ENCODE assay signal across 9 mouse cellular contexts in genomic region chr2:164746693-164747092, GRCm38 (mm10). TPM values are rescaled to one million over a fixed set of nuclear protein-coding genes. Genes with fewer than 3 reads are reported as not detected.
DNase-seq lines count a peak whose midpoint lies in the region; ATAC-seq lines count a peak whose summit lies in the region.
"Had no signal": no experiment of that assay in that cellular context is flagged by ENCODE, and none has a peak within 500 bp of the region (broad histone marks: within the 10 kb centered on the region; RNA-seq: fewer than 3 reads in every experiment).

No protein-coding gene starts in this region.

- no peaks in the 10 kb centered on the region for H3K27me3 ChIP-seq in liver, embryonic 11.5 days (replicated peaks; ENCODE audit: control insufficient read depth, insufficient read depth, low read length)

- peaks cover 7% of the 10 kb centered on the region; the same call in 1 of the 2 replicates for H3K4me1 ChIP-seq in liver, embryonic 11.5 days (replicated peaks; ENCODE audit: control insufficient read depth, insufficient read depth, low read length)

- H3K27ac ChIP-seq in liver, embryonic 11.5 days (ENCODE audit: low read depth, low read length): no peak overlapping the region

- peak overlapping the region; percentile 83 for H3K9ac ChIP-seq in liver, embryonic 11.5 days (ENCODE audit: low read depth, low read length)

- WGBS in liver, embryonic 11.5 days: 40% methylated on average over 8 of the region's 8 CpGs

- H3K4me3 ChIP-seq in liver, embryonic 11.5 days (ENCODE audit: low read depth, low read length): peak overlapping the region; percentile 87

- H3K36me3 ChIP-seq in liver, embryonic 11.5 days (ENCODE audit: control insufficient read depth, insufficient read depth, low read length): peaks cover 12% of the 10 kb centered on the region

- peak overlapping the region; percentile 88 for H3K4me2 ChIP-seq in liver, embryonic 11.5 days

- no peaks in the 10 kb centered on the region for H3K9me3 ChIP-seq in liver, embryonic 11.5 days (ENCODE audit: control insufficient read depth, low read length)

- ATAC-seq in liver, embryonic 11.5 days (replicated peaks; ENCODE audit: low FRiP score): no peak; the same call in 1 of the 2 replicates

- DNase-seq in adrenal gland, postnatal 14 days: peak; percentile 9
- no peak for DNase-seq in adrenal gland, postnatal 36 days
- DNase-seq in thymus, postnatal 0 days (ENCODE audit: low spot score): peak; percentile 34
- DNase-seq in thymus, postnatal 10 days (ENCODE audit: low spot score in 2 of 2): no peak
- DNase-seq in liver, embryonic 11.5 days (ENCODE audit: low spot score): no peak
- no peak for DNase-seq in frontal cortex, postnatal 10 days (ENCODE audit: low spot score in 2 of 2)
- DNase-seq in urinary bladder, adult 2 months (ENCODE audit: low spot score): no peak
- no peak for DNase-seq in cerebellum, adult 9-10 months

RNA-seq across cellular contexts. Expression of gene Dnttip1, which starts 0.9 kb away (rescaled TPM):
- total RNA-seq in adrenal gland, postnatal 14 days (2021): 39.6 and 47.3 TPM in 2 replicates
- total RNA-seq in adrenal gland, postnatal 36 days (2021): 10 to 100 TPM; 39.8 to 44.2 TPM
- polyA plus RNA-seq in thymus, postnatal 0 days (2015; fragmentation: Nextera tagmentation; extraction: Ambion mirVana): 70.4 and 85.2 TPM in 2 replicates
- 50.3 and 50.5 TPM in 2 replicates for polyA plus RNA-seq in liver, embryonic 11.5 days (2014; fragmentation: Nextera tagmentation; extraction: Ambion mirVana)
- 36.1 and 36.7 TPM in 2 replicates for polyA plus RNA-seq in urinary bladder, adult 2 months (2012; rRNA removed)

RNA-seq across cellular contexts. Expression of gene Wfdc3, which starts 1.0 kb away (rescaled TPM):
- total RNA-seq in adrenal gland, postnatal 14 days (2021): 0.59 TPM in 1 of 2 replicates, not detected in the other
- under 1 TPM; 0.26 to 0.36 TPM for total RNA-seq in adrenal gland, postnatal 36 days (2021)
- 0.49 and 0.56 TPM in 2 replicates for polyA plus RNA-seq in thymus, postnatal 0 days (2015; fragmentation: Nextera tagmentation; extraction: Ambion mirVana)
- polyA plus RNA-seq in liver, embryonic 11.5 days (2014; fragmentation: Nextera tagmentation; extraction: Ambion mirVana): 0.18 and 0.38 TPM in 2 replicates
- polyA plus RNA-seq in urinary bladder, adult 2 months (2012; rRNA removed): 0.81 and 0.96 TPM in 2 replicates

RNA-seq across cellular contexts. Expression of gene Ube2c, which starts 23.0 kb away (rescaled TPM):
- 32.1 and 36.0 TPM in 2 replicates for total RNA-seq in adrenal gland, postnatal 14 days (2021)
- 10 to 100 TPM in 1 of 2 experiments, 1 to 10 TPM in 1; 7.0 to 10.4 TPM for total RNA-seq in adrenal gland, postnatal 36 days (2021)
- 379 and 497 TPM in 2 replicates for polyA plus RNA-seq in thymus, postnatal 0 days (2015; fragmentation: Nextera tagmentation; extraction: Ambion mirVana)
- 482 and 522 TPM in 2 replicates for polyA plus RNA-seq in liver, embryonic 11.5 days (2014; fragmentation: Nextera tagmentation; extraction: Ambion mirVana)
- 7.3 and 7.9 TPM in 2 replicates for polyA plus RNA-seq in urinary bladder, adult 2 months (2012; rRNA removed)

RNA-seq across cellular contexts. Expression of gene Spint5, which starts 31.6 kb away (rescaled TPM):
- total RNA-seq in adrenal gland, postnatal 14 days (2021): not detected in 2 replicates
- not detected for total RNA-seq in adrenal gland, postnatal 36 days (2021)
- not detected in 2 replicates for polyA plus RNA-seq in thymus, postnatal 0 days (2015; fragmentation: Nextera tagmentation; extraction: Ambion mirVana)
- not detected in 2 replicates for polyA plus RNA-seq in liver, embryonic 11.5 days (2014; fragmentation: Nextera tagmentation; extraction: Ambion mirVana)
- polyA plus RNA-seq in urinary bladder, adult 2 months (2012; rRNA removed): not detected in 2 replicates
- total RNA-seq: hematopoietic stem cell, adult 5-6 weeks had no signal

RNA-seq across cellular contexts. Expression of gene Tnnc2, which starts 33.1 kb away (rescaled TPM):
- total RNA-seq in adrenal gland, postnatal 14 days (2021): 1.0 TPM in 1 of 2 replicates, not detected in the other
- total RNA-seq in adrenal gland, postnatal 36 days (2021): under 1 TPM in 1 of 2 experiments, not detected in 1; 0.53 TPM
- 5.8 and 10.7 TPM in 2 replicates for polyA plus RNA-seq in thymus, postnatal 0 days (2015; fragmentation: Nextera tagmentation; extraction: Ambion mirVana)
- 0.47 and 1.1 TPM in 2 replicates for polyA plus RNA-seq in liver, embryonic 11.5 days (2014; fragmentation: Nextera tagmentation; extraction: Ambion mirVana)
- polyA plus RNA-seq in urinary bladder, adult 2 months (2012; rRNA removed): 21.9 and 26.7 TPM in 2 replicates

Comparison
In these comparisons a context has a peak if more than half of its experiments do, and no peak if none do; other contexts are left out.
1. DNase-seq: peak in adrenal gland, postnatal 14 days (single experiment) and thymus, postnatal 0 days (single experiment); none in adrenal gland, postnatal 36 days (0 of 2), thymus, postnatal 10 days (0 of 2), liver, embryonic 11.5 days (single experiment), frontal cortex, postnatal 10 days (0 of 2), urinary bladder, adult 2 months (single experiment) and cerebellum, adult 9-10 months (single experiment).
2. RNA of gene Ube2c, which starts 23.0 kb away (polyA plus RNA-seq): 482 to 522 TPM in liver, embryonic 11.5 days and 379 to 497 TPM in thymus, postnatal 0 days; 7.3 to 7.9 TPM in urinary bladder, adult 2 months; every median in the first group is over 10 times any median in the second.